Mouse (Mus musculus): Measurements from ENCODE around the gene Bloc1s1. TPM values are rescaled to one million over a fixed set of nuclear protein-coding genes. Genes with fewer than 3 reads are reported as not detected.

The Bloc1s1 gene
- polyA plus RNA-seq, 1 experiment: 92.7 TPM

DNA sequence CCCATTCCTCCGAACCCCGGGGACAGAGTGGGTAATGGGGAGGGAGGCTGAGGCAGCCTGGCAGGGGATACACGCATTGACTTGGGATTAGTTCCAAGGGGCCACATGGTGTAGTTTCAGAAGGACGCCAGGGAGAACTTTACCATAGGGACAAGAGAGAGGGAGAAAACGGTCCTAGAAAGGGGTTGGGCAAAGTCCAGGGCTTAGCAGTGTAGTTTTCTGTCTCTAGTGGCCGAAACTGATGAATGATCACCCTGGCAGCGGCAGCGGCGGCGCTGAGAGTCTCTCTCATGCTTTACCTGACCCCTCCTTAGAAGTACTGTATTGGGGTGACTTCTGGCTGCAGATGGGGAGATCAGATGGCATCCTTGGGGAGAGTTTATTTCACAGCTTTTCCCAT is 34.5 kb upstream of the Bloc1s1 start:
- no peak overlapping the region for H3K27ac ChIP-seq (ENCODE audit: control insufficient read depth, insufficient read depth, low read depth, low read length, poor library complexity)
- no peak overlapping the region for H3K4me3 ChIP-seq (replicated peaks; ENCODE audit: control insufficient read depth, low read depth, low read length)
- TF ChIP-seq CTCF (IDR thresholded peaks at IDR 0.05; ENCODE audit: control insufficient read depth, insufficient read depth, low read length) (no peak), POLR2A (IDR thresholded peaks at IDR 0.05; ENCODE audit: borderline replicate concordance, control insufficient read depth, low read depth, low read length) (no peak)
- WGBS: 82% methylated on average over 10 of the region's 10 CpGs
- no peaks in the 10 kb centered on the region for H3K4me1 ChIP-seq (ENCODE audit: control insufficient read depth, insufficient read depth, low read length)

DNA sequence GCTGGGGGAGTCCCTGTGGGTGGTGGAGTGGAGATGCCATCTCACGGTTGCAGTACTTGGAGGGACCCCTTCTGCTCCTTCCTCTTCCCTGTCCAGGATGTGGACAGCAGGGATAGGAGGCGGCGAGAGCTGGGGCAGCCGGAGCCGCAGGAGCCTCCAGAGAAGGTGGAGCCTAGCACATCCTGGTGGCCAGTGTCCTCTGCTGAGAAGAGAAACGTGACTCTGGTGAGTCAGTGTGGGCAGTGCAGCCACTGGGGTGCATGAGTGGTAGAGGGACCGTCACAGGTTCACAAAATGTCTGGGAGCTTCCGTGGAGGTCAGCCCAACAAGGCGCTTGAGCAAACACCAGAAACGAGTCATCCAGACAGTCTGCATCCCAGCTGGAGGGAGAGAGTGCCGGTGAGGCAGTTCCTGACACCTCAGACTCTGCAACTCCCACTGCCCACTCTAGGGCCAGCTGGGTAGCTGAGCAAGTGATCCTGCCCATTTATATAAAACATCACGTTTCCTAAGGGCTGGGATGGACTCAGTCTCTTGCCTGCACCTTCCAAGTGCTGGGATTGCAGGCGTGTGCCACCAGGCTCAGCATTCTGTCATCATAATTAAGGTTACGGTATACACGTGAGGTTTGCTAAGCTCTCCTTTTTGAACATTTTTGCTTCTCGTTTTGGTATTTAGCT is 26.5 kb upstream of the Bloc1s1 start:
- no peak overlapping the region for H3K27ac ChIP-seq (ENCODE audit: control insufficient read depth, insufficient read depth, low read depth, low read length, poor library complexity)
- TF ChIP-seq CTCF (IDR thresholded peaks at IDR 0.05; ENCODE audit: control insufficient read depth, insufficient read depth, low read length): no peak
- no peak for TF ChIP-seq POLR2A (IDR thresholded peaks at IDR 0.05; ENCODE audit: borderline replicate concordance, control insufficient read depth, low read depth, low read length)
- no peak overlapping the region for H3K4me3 ChIP-seq (replicated peaks; ENCODE audit: control insufficient read depth, low read depth, low read length)
- 66% methylated on average over 16 of the region's 16 CpGs for WGBS
- H3K4me1 ChIP-seq (ENCODE audit: control insufficient read depth, insufficient read depth, low read length): no peaks in the 10 kb centered on the region

DNA sequence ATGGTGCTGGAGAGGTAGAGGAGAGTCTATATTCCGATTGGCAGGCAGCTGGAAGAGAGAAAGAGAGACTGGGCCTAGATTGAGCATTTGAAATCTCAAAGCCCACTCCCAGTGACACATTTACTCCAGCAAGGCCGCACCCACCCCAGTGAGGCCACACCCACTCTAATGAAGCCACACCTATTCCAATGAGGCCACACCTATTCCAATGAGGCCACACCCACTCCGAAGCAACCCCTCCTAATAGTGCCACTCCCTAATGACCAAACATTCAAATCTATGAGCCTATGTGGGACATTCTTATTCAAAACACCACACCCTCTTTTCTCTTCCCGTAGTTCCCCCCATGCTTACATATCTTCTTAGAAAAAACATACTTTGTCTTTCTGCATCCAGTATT is 23.7 kb upstream of the Bloc1s1 start:
- Histone ChIP-seq H3K27ac (ENCODE audit: control insufficient read depth, insufficient read depth, low read depth, low read length, poor library complexity) (no peak overlapping the region), H3K4me1 (ENCODE audit: control insufficient read depth, insufficient read depth, low read length) (no peaks in the 10 kb centered on the region), H3K4me3 (replicated peaks; ENCODE audit: control insufficient read depth, low read depth, low read length) (no peak overlapping the region)
- WGBS: 83% methylated on average over 4 of the region's 4 CpGs
- TF ChIP-seq CTCF (IDR thresholded peaks at IDR 0.05; ENCODE audit: control insufficient read depth, insufficient read depth, low read length): no peak
- TF ChIP-seq POLR2A (IDR thresholded peaks at IDR 0.05; ENCODE audit: borderline replicate concordance, control insufficient read depth, low read depth, low read length): no peak

DNA sequence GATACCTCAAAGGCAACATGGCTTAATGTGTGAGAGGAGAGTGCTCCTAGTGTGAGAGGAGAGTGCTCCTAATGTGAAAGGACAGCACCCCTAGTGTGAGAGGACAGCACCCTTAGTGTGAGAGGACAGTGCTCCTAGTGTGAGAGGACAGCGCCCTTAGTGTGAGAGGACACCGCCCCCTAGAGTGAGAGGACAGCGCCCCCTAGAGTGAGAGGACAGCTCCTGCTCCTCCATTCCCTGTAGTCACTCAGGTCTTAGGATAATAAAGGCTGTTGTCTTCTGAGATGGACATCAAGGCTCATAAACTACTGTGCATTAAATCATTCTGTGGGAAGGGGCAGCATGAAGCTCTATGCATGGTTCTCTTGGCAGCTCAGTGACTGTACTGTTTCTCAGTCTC is 21.8 kb upstream of the Bloc1s1 start:
- no peak overlapping the region for H3K4me3 ChIP-seq (replicated peaks; ENCODE audit: control insufficient read depth, low read depth, low read length)
- H3K4me1 ChIP-seq (ENCODE audit: control insufficient read depth, insufficient read depth, low read length): no peaks in the 10 kb centered on the region
- 23% methylated on average over 3 of the region's 3 CpGs for WGBS
- no peak overlapping the region for H3K27ac ChIP-seq (ENCODE audit: control insufficient read depth, insufficient read depth, low read depth, low read length, poor library complexity)
- TF ChIP-seq CTCF (IDR thresholded peaks at IDR 0.05; ENCODE audit: control insufficient read depth, insufficient read depth, low read length) (peak; percentile 57), POLR2A (IDR thresholded peaks at IDR 0.05; ENCODE audit: borderline replicate concordance, control insufficient read depth, low read depth, low read length) (no peak)

DNA sequence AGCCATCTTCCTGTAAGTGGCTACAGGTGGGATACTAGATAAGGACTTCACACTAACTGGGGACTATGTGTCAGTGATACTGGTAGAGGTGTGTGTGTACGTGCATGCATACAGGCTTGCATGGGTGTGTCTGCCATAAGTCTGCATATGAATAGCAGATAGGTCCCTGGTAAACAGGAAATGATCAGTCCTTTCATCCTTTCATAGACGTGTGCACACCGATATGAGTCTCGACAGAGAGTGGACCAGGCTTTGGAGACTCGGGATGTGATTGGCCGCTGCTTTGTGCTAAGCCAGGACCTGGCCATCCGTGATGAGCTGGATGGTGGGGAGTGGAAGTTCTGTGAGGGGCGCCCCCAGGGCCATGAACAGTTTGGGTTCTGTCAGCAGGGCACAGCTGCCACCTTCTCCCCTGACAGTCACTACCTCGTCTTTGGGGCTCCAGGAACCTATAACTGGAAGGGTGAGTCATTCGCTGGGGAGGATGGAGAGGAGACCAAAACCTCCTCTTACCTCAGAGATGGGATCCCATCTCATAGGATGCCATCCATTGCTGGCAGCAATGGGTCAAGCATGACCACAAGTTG is 16.7 kb upstream of the Bloc1s1 start:
- H3K4me3 ChIP-seq (replicated peaks; ENCODE audit: control insufficient read depth, low read depth, low read length): no peak overlapping the region
- TF ChIP-seq CTCF (IDR thresholded peaks at IDR 0.05; ENCODE audit: control insufficient read depth, insufficient read depth, low read length) (no peak), POLR2A (IDR thresholded peaks at IDR 0.05; ENCODE audit: borderline replicate concordance, control insufficient read depth, low read depth, low read length) (no peak)
- H3K4me1 ChIP-seq (ENCODE audit: control insufficient read depth, insufficient read depth, low read length): no peaks in the 10 kb centered on the region
- 70% methylated on average over 10 of the region's 10 CpGs for WGBS
- H3K27ac ChIP-seq (ENCODE audit: control insufficient read depth, insufficient read depth, low read depth, low read length, poor library complexity): no peak overlapping the region

DNA sequence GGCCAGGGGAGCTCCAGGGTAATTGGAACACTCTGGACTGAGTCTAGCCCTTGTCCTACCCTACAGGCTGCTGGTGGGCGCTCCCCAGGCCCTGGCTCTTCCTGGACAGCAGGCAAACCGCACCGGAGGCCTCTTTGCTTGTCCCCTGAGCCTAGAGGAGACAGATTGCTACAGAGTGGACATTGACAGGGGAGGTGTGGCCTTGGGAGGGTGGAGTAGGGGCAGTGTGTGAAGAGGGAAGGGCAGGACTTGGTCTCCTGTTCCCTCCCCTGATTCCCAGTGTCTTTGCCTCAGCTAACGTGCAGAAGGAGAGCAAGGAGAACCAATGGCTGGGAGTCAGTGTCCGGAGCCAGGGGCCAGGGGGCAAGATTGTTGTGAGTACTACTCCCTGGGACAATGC is 15.1 kb upstream of the Bloc1s1 start:
- TF ChIP-seq POLR2A (IDR thresholded peaks at IDR 0.05; ENCODE audit: borderline replicate concordance, control insufficient read depth, low read depth, low read length): no peak
- no peak for TF ChIP-seq CTCF (IDR thresholded peaks at IDR 0.05; ENCODE audit: control insufficient read depth, insufficient read depth, low read length)
- 74% methylated on average over 5 of the region's 5 CpGs for WGBS
- Histone ChIP-seq H3K4me1 (ENCODE audit: control insufficient read depth, insufficient read depth, low read length) (no peaks in the 10 kb centered on the region), H3K4me3 (replicated peaks; ENCODE audit: control insufficient read depth, low read depth, low read length) (no peak overlapping the region), H3K27ac (ENCODE audit: control insufficient read depth, insufficient read depth, low read depth, low read length, poor library complexity) (no peak overlapping the region; the same call in 1 of the 2 replicates)

DNA sequence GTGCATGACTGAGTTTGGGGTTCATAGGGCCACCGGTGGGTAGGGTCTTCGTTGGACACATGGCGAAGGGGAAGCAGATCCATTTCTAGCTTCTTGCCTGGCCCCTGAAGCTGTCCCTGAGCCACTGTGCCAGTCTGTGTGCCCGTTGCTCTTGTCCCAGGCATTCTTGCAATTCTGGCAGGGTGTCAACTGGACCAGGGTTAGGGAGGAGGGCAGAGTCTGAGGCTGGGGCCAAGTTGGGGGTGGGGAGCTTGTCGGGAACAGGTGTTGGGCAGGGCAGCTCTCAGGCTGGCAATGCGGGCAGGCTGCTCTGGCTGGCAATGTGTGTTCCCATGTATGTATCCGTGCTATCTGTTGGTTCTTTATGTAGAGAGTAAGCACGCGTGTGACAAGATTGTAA is 14.6 kb upstream of the Bloc1s1 start:
- TF ChIP-seq CTCF (IDR thresholded peaks at IDR 0.05; ENCODE audit: control insufficient read depth, insufficient read depth, low read length) (no peak), POLR2A (IDR thresholded peaks at IDR 0.05; ENCODE audit: borderline replicate concordance, control insufficient read depth, low read depth, low read length) (no peak)
- 77% methylated on average over 9 of the region's 9 CpGs for WGBS
- Histone ChIP-seq H3K27ac (ENCODE audit: control insufficient read depth, insufficient read depth, low read depth, low read length, poor library complexity) (no peak overlapping the region), H3K4me1 (ENCODE audit: control insufficient read depth, insufficient read depth, low read length) (no peaks in the 10 kb centered on the region), H3K4me3 (replicated peaks; ENCODE audit: control insufficient read depth, low read depth, low read length) (no peak overlapping the region)

DNA sequence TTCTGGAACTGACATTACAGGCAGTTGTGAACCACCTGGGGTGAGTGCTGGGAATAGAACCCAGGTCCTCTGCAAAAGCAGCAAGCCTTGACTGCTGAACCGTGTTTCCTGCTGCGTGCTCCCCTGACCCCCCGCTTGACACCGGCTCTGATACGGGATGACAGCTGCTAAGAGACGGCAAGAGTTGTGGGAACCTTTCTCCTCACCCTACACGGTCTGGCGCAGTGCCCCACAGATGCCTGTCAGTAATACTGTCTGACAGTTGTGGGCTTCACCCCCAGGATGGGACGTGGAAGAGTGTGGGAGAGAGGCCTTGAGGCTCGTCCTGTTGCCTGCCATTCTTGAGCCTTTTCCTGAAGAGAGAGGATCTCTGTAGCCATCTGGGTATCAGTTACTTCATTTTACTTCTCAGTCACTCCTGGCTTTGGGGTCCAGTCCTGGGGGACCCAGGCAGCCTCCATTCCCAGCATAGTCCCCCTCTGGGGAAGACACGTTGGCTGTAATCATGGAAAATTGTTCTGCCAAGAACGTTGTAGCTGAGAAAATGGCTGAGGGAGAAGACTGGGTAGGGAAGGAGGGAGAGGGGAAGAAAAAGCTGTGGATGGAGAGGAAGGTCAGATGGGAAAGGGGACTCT is 14.0 kb upstream of the Bloc1s1 start:
- Histone ChIP-seq H3K4me3 (replicated peaks; ENCODE audit: control insufficient read depth, low read depth, low read length) (no peak overlapping the region), H3K4me1 (ENCODE audit: control insufficient read depth, insufficient read depth, low read length) (no peaks in the 10 kb centered on the region), H3K27ac (ENCODE audit: control insufficient read depth, insufficient read depth, low read depth, low read length, poor library complexity) (no peak overlapping the region)
- WGBS: 74% methylated on average over 12 of the region's 12 CpGs
- TF ChIP-seq CTCF (IDR thresholded peaks at IDR 0.05; ENCODE audit: control insufficient read depth, insufficient read depth, low read length) (no peak), POLR2A (IDR thresholded peaks at IDR 0.05; ENCODE audit: borderline replicate concordance, control insufficient read depth, low read depth, low read length) (no peak)

Measured in bone marrow, adult 2 months (tissue).